Mouse (Mus musculus) activated CD4-positive, CD25-positive, alpha-beta regulatory T cell (primary cell): Measurements from ENCODE around the gene Nutf2. TPM values are rescaled to one million over a fixed set of nuclear protein-coding genes. Genes with fewer than 3 reads are reported as not detected.

Experiments
- polyA plus RNA-seq, 2 experiments: library from polyadenylated mRNA; unstranded; fragments of 100-300 nt; shearing (Covaris generic); gene quantifications; one replicate each; pipeline ENCODE4 v1.2.1; 2017

Nutf2 gene
- polyA plus RNA-seq: 10 to 100 TPM in 1 of 2 experiments, 1 to 10 TPM in 1; 8.9 to 11.9 TPM

DNA sequence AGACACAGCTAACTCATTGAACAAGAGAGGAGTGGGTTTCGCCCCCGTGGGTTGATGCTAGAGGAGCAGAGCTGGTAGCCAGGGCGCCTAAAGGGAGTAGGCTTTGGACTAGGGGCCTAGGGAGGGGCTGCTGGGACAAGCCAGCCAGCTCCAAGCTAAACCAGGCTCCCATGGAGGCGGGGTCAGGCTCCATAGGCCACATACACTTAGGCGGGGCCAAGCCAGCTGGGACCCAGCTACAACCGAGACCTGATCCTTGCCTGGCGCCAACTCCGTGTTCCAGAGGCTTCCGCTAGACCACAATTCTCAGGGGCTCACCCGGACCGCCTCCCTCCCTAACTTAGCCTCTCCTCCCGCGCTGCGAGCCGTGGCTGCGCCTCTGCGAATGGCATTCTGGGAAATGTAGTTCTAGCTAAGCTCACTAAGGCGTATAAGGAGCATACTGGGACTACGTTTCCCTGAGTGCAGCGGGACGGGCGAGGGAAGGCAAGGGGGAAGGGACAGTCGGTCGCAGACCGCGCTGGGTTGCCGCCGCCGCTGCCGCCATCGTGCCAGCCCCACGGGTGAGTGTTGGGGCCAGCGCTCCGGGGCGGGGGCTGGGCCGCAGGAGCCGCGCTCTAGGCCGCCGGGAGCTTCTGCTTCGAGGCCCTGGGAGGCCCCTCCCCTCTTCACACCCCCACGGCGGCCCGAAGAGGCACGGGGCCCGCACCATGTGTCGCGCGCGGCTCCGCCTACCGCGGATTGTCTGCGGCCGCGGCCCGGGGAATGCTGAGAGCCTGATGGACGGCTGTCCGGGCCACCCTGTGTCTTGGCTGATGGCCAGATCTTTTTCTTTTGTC lies at the start of gene Nutf2:
Nutf2 (plus strand) TSS at position 438 of the 839 bp plus-strand sequence.

DNA sequence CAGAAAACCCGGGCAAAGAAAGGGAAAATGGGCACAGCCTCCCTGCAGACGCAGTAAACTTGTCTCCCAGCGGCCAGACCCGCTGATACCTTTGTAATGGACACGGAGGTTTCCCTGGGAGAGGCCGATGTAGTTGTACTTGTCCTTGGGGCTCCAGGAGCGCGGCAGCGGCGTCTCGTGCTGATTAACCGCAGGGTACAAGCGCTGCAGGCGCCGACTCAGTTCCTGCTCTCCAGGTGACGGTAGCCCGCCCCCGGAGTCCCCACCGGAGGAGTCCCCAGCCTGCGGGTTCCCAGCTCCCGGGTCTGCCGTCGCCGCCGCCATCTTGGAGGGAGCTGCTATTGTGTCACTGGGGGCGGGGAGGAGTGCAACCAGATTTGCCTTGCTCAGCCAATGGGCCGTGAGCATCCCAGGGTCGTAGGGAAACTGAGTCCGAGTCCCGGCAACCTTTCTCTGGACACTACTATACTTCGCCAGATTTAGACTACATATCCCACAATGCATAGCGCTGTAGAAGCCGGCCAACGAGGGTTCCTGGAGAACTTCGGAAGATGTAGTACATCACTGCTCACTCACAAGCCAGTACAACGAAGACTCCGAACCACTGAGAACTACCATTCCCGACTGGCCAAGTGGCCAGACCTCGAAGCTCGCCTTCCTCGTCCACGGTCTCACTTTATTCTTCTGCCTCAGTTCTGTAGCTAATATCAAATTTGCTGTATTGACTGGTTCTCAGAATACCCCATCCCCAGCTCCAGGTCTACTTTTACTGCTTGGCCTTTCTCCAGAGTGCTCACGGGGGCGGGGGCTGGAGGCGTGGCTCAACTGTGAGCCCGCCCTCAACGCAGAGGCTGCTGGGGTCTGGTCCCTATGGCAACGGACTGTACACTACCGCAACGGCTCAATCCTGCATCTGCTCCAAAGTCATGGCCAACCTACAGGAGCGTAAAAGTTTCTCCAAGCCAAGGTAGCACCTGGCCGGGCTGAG lies 33.2 kb upstream of the Nutf2 start, which contains the start of the genes Ranbp10 and Tsnaxip1:
Ranbp10 (minus strand) TSS at position 490 of the 988 bp plus-strand sequence.
Tsnaxip1 (plus strand) TSS at position 871 of the 988 bp plus-strand sequence.

GRCm38 (mm10) chr8:105853178-105853577 lies 7.2 kb upstream of the Nutf2 start, which contains the start of gene Cenpt:
Cenpt (minus strand) TSS chr8:105853278.

DNA sequence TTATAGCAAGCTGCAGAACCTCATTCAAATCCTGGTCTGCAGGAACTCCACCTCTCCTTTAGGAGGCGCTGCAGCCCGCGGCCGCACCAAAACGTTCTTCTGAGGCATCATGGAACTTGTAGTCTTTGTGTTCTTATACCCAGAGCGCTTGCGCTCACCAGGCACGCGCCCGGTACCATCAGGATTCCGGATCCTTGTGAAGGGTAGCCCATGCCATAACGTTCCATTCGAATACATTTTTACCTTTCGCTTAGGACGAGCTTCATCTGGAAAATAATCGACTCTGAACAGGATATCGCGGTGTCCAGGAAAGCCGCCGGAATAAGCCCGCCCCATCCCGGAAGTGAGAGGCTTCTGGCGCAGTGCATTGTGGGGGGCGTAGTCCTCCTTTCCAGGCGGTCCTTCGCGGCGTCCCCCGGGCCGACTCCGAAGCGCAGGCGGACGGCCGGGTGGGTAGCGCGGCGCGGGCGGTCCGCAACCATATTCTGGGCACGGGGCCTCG lies 5.6 kb upstream of the Nutf2 start, which contains the start of gene Thap11:
Thap11 (plus strand) TSS at position 418 of the 502 bp plus-strand sequence.

GRCm38 (mm10) chr8:105880754-105881520 lies 20.6 kb downstream of the Nutf2 start, which contains the start of gene Edc4:
Edc4 (plus strand) TSS chr8:105880881.

GRCm38 (mm10) chr8:105893339-105893738 lies 33.0 kb downstream of the Nutf2 start, which contains the start of gene Nrn1l:
Nrn1l (plus strand) TSS chr8:105893567.

DNA sequence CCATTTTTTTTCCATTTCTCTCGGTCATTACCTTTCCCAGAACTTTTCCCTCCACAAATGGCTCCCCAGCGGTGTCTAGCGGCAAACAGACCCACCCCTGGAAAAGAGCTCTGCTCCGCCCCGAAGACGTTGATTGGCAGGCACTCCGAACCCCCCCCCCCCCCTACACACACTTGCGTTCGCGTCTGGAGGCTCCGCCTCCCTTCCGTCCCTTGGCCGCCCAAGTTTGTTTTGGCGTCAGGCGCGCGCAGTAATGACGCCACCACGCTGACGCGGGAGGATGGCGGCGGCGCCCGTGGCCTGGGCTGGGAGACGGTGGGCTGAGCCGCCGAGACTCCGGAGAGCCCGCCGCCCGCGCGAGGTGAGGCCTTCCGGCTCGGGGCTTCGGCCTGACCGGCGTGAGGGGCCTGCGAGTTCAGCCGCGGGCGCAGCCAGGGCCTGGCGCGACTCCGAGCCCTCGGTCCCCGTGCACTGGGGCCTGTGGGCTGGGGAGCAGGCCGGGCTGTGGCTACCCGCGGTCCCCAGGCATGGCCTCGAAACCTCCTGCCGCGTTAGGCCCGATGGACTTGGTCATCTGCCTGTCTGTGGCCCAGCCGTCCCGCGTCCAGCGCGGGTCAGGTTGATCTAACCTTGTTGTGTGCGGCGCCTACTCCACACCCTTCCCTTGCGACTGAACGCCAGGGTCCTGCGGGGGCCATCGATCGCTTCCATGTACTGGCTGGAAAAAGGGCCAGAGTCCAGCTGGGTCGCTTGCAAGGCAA lies 40.0 kb downstream of the Nutf2 start, which contains the start of gene Pskh1:
Pskh1 (plus strand) TSS at position 262 of the 761 bp plus-strand sequence.

Other genes with a start within 250 kb of the Nutf2 start
- gene Ctcf, start 224.0 kb upstream of the Nutf2 start, polyA plus RNA-seq: 100 to 1,000 TPM; 174 to 204 TPM
- gene Agrp, start 223.2 kb upstream of the Nutf2 start, polyA plus RNA-seq: under 1 TPM in 1 of 2 experiments, not detected in 1; 0.90 TPM
- gene Carmil2, start 174.3 kb upstream of the Nutf2 start, polyA plus RNA-seq: 100 to 1,000 TPM in 1 of 2 experiments, 10 to 100 TPM in 1; 90.8 to 130 TPM
- 10 to 100 TPM; 65.1 to 65.6 TPM for gene Acd, start 159.5 kb upstream of the Nutf2 start, polyA plus RNA-seq
- gene Pard6a, start 159.4 kb upstream of the Nutf2 start, polyA plus RNA-seq: 10 to 100 TPM in 1 of 2 experiments, 1 to 10 TPM in 1; 8.3 to 10.2 TPM
- gene 4933405L10Rik, start 152.9 kb upstream of the Nutf2 start, polyA plus RNA-seq: under 1 TPM in 1 of 2 experiments, not detected in 1; 0.26 TPM
- gene Enkd1, start 152.4 kb upstream of the Nutf2 start, polyA plus RNA-seq: 1 to 10 TPM; 1.8 to 6.9 TPM
- 1 to 10 TPM; 2.1 to 4.7 TPM for gene Gfod2, start 101.9 kb upstream of the Nutf2 start, polyA plus RNA-seq
- gene Ranbp10, start 33.2 kb upstream of the Nutf2 start, polyA plus RNA-seq: 10 to 100 TPM; 23.7 to 27.1 TPM
- under 1 TPM in 1 of 2 experiments, not detected in 1; 0.10 TPM for gene Tsnaxip1, start 32.8 kb upstream of the Nutf2 start, polyA plus RNA-seq
- 10 to 100 TPM; 12.8 to 21.8 TPM for gene Cenpt, start 7.3 kb upstream of the Nutf2 start, polyA plus RNA-seq
- gene Thap11, start 5.4 kb upstream of the Nutf2 start, polyA plus RNA-seq: 10 to 100 TPM; 26.6 to 30.2 TPM
- gene Edc4, start 20.3 kb downstream of the Nutf2 start, polyA plus RNA-seq: 10 to 100 TPM; 49.6 to 60.5 TPM
- under 1 TPM; 0.47 to 0.92 TPM for gene Nrn1l, start 33.0 kb downstream of the Nutf2 start, polyA plus RNA-seq
- 10 to 100 TPM; 18.0 to 22.4 TPM for gene Pskh1, start 39.9 kb downstream of the Nutf2 start, polyA plus RNA-seq
- gene Ctrl, start 73.3 kb downstream of the Nutf2 start, polyA plus RNA-seq: 1 to 10 TPM; 1.7 to 2.0 TPM
- 100 to 1,000 TPM; 512 to 532 TPM for gene Psmb10, start 77.9 kb downstream of the Nutf2 start, polyA plus RNA-seq
- gene Lcat, start 82.8 kb downstream of the Nutf2 start, polyA plus RNA-seq: under 1 TPM in 1 of 2 experiments, not detected in 1; 0.52 TPM
- 10 to 100 TPM; 12.8 to 16.4 TPM for gene Slc12a4, start 105.5 kb downstream of the Nutf2 start, polyA plus RNA-seq
- gene Dpep3, start 118.8 kb downstream of the Nutf2 start, polyA plus RNA-seq: not detected
- gene Dus2, start 130.8 kb downstream of the Nutf2 start, polyA plus RNA-seq: 10 to 100 TPM; 22.9 to 25.6 TPM
- gene Dpep2nb, start 145.4 kb downstream of the Nutf2 start, polyA plus RNA-seq: under 1 TPM; 0.16 to 0.33 TPM
- 10 to 100 TPM; 16.9 to 18.8 TPM for gene Ddx28, start 151.3 kb downstream of the Nutf2 start, polyA plus RNA-seq
- 100 to 1,000 TPM; 130 to 146 TPM for gene Nfatc3, start 198.3 kb downstream of the Nutf2 start, polyA plus RNA-seq